Mouse (Mus musculus) retina, postnatal 1 day (tissue): ENCODE data around the gene Hmgb1.
"Not testable (repeated sequence)": the region's sequence is repeated elsewhere in the genome, so short reads cannot be mapped to it uniquely, and the experiment has no call there.

Experiments
- DNase-seq: peaks from one replicate; pipeline ENCODE4 v3.0.0-alpha.2; 2012

Hmgb1 gene

GRCm38 (mm10) chr5:149143766-149144375, 40.4 kb downstream of the Hmgb1 start:
- DNase-seq, result peak; percentile 18

- not testable (repeated sequence) for DNase-seq
Measured at GRCm38 (mm10) chr5:149141155-149141554, 43.1 kb downstream of the Hmgb1 start.

GRCm38 (mm10) chr5:149140336-149140735, 44.0 kb downstream of the Hmgb1 start:
- no peak for DNase-seq

- not testable (repeated sequence) for DNase-seq
Measured at GRCm38 (mm10) chr5:149138087-149138486, 46.2 kb downstream of the Hmgb1 start.

DNA sequence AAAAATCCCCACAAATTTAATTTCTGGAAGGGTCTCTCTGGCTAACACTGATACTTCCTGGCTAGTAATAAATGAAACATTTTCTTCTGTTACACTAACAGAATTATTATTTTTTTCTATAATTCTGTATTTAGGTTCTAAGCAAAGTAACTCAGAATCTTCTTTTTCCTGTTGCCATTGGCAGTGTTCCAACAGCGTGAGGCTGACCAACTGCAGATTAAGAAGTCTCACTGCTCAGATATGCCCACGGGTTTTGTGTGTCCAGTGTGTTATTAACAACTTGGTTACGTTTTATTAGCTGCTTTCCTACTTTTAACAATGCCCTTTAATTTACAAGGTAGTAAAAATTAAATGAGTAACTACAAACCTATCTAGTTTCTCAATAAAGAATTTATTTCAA, 46.8 kb downstream of the Hmgb1 start:
- no peak for DNase-seq

DNA sequence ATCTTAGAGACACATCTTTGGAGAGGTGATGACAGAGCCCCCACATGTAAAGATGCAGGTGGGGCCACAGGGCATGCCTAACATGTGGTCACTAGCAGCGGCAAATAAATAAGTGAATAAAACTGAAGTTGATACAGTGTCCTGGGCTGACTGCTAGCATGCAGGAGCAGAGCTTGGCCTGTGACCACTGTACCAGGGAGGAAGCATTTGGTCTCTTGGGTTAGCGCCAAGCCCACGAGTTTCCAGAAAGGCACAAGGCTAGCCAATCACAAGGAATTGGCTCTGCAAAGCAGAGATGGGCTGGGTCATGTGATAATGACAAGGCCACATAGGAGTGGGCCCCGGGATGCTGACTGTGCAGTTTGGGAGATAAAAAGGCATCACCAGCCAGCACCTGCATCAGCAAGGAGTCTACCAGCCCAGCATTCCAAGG, 47.3 kb downstream of the Hmgb1 start:
- DNase-seq, result no peak

GRCm38 (mm10) chr5:149135455-149136354, 48.6 kb downstream of the Hmgb1 start:
- DNase-seq, result no peak

DNA sequence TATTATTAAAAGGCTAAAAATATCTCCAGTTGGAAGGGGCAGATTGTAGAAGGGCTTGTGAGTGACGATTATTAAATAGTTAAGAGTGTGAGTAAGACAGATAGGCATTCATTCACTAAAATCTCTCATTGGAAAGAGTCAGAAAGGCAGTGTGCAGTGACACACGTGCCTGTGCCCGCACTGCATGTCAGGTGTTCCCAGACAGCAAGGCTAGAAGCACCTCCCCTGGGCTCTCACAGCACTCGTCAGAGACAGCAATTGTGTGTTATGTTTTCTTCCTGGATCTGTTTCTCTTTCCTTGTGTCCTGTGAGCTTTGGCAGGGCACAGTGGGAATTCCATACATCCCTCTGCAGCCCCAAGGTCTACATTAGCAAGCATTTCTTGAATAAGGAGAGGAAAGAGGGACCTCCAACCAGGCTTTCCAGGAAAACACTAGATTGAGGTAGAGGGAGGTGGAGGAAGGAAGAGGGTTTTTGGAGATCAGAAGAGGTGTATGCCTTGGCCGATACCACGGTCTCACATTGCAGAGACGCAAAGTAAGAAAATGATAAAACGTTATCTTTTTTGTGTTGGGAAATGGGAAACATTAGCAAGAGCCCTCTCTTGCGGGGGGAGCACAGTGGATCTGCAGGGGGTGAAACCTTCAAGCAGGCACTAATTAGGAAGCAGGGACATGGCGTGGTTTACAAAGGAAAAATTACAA, 49.4 kb downstream of the Hmgb1 start:
- DNase-seq, result no peak

GRCm38 (mm10) chr5:149128473-149128872, 55.8 kb downstream of the Hmgb1 start:
- DNase-seq, result no peak

- DNase-seq, result no peak
Measured at GRCm38 (mm10) chr5:149123795-149124194, 60.5 kb downstream of the Hmgb1 start.

GRCm38 (mm10) chr5:149119341-149119881, 64.9 kb downstream of the Hmgb1 start:
- no peak for DNase-seq

GRCm38 (mm10) chr5:149117815-149118547, 66.3 kb downstream of the Hmgb1 start:
- DNase-seq, result no peak

DNA sequence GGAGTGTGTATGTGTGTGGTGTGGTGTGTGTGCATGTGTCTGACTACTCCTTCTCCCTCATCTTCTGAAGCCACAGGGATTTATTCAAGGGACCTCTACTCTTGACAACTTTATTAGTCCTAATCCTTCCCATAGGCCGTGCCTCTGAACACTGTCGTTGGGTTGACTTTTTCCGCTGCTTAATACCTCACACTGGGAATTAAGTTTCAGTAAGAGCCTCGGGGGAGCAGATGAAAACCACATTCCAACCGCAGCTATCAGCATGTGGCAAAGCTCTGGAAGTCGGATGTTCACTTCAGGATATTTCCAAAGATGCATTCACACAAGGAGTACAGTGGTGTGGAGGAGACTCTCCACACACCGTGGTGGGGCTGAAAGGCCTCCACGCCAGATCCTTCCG, 69.7 kb downstream of the Hmgb1 start:
- no peak for DNase-seq

- no peak for DNase-seq
Measured at GRCm38 (mm10) chr5:149114034-149114433, 70.3 kb downstream of the Hmgb1 start.

DNA sequence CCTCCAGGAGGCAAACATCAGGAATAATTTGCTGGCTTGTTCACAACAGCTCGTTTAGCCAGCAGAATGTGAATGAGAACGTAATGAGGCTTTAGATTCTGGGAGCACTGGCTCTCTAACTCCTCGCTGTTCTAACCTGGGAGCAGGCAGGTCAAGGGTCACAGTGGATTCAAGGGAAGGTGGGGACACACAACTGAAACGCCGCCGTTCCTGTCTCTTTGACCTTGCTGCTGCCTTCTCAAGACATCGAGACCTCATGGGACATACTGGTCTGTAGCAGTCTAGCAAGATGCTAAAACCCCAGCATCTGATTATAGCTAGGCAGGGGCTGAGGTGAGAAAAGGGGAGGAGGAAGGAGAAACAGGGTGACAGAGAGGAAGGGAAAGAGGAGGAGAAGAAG, 70.8 kb downstream of the Hmgb1 start:
- DNase-seq, result no peak

- no peak for DNase-seq
Measured at GRCm38 (mm10) chr5:149112559-149112958, 71.7 kb downstream of the Hmgb1 start.

DNA sequence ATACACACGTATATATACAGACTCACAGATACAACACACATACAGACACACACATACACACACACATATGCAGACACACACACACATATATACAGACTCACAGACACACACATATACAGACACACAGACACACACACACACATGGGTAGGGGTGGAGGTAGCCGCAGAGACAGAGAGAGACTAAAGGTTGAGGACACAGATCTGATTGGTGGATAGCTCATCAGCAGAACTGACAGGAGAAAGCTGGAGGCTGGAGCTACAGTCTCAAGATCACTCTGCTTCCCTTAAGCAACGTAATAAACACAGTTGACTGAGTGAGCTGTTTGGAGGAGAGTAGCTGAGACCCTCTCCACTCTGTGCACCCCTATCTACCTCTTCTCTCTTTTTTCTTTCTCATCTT, 75.1 kb downstream of the Hmgb1 start:
- DNase-seq, result no peak

GRCm38 (mm10) chr5:149108178-149108577, 76.1 kb downstream of the Hmgb1 start:
- no peak for DNase-seq

GRCm38 (mm10) chr5:149107566-149107965, 76.7 kb downstream of the Hmgb1 start:
- peak; percentile 22 for DNase-seq

DNA sequence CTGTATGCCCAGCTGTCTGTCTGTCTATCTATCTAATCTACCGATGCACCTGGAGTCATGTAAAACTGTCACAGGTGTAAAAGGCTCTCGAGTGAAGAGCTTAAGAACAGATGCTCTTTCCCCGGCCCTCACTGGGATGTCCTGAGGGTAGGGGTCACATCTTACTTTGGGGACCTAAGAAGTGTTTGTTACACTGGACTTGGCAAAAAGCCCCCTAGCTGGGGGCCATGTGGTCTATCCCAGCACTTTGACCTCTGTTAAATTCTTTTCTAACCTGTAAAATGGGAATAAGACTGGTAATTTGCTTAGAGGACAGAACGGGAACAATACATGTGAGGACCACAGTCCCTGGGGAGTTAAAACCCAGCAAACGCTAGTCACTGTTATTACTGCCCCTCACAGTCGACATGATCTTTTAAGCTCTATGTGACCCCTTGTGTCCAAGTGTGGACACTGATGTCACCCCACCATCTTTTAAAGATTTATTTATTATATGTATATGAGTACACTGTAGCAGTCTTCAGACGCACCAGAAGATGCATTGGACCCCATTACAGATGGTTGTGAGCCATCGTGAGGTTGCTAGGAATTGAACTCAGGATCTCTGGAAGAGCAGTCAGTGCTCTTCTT, 80.1 kb downstream of the Hmgb1 start:
- DNase-seq, result no peak

- DNase-seq, result no peak
Measured at GRCm38 (mm10) chr5:149101869-149102268, 82.4 kb downstream of the Hmgb1 start.

- no peak for DNase-seq
Measured at GRCm38 (mm10) chr5:149100091-149100490, 84.2 kb downstream of the Hmgb1 start.
